Mouse (Mus musculus) G1E (cell line): Measurements from ENCODE around the gene Necap2.

ENCODE experiments used
- CTCF ChIP-seq: IDR thresholded peaks from 2 replicates; pipeline ENCODE4 v1.5.1; 2012; ENCODE audit warnings: low read depth, low read length, inconsistent platforms, mixed read lengths
- GATA1 ChIP-seq: IDR thresholded peaks from 2 replicates; pipeline ENCODE4 v1.6.1; 2012; ENCODE audit warnings: borderline replicate concordance, low read length, inconsistent platforms, mixed read lengths
- POLR2AphosphoS5 ChIP-seq: IDR thresholded peaks from 2 replicates; pipeline ENCODE4 v1.6.1; 2012; ENCODE audit warnings: low read depth, low read length, inconsistent platforms; ENCODE audit not compliant: insufficient replicate concordance
- TAL1 ChIP-seq: conservative IDR thresholded peaks from 2 replicates; pipeline ENCODE4 v1.6.1; 2012; ENCODE audit warnings: low read depth, low read length, inconsistent platforms, mixed read lengths

DNA sequence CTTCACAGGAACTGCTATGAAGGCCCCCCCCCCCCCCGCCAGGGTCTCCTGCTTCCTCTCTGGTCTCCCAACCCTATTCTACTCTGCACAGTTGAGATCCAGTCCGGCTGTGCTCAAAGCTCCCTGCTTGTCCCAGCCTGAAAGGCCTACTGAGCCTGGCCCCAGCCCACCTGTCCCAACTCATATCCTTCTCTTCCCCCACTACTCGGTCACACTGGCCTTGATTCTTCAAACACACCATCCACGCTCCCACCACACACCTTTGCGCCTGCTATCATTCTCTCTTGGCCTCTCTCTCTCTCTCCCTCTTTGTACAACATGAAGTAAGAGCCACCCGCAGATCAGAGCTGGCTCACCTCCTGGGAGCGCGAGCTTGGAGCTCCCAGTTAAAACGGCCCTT, 19.3 kb downstream of the Necap2 start:
- TF ChIP-seq CTCF (no peak), POLR2AphosphoS5 (no peak), GATA1 (no peak), TAL1 (no peak)
